Mouse (Mus musculus) adrenal gland, postnatal 14 days (tissue): ENCODE results near the gene Jak1. TPM values are rescaled to one million over a fixed set of nuclear protein-coding genes. Genes with fewer than 3 reads are reported as not detected.

ENCODE experiments used
- DNase-seq: peaks from one replicate; pipeline ENCODE4 v3.0.0; 2021; ENCODE audit warnings: mixed read lengths
- total RNA-seq: library from RNA; stranded (reverse); gene quantifications from 2 replicates; pipeline ENCODE4 v1.2.3, GENCODE M21; 2021

Jak1 gene
- total RNA-seq, 1 experiment from 2014 or later: 116 TPM

DNA sequence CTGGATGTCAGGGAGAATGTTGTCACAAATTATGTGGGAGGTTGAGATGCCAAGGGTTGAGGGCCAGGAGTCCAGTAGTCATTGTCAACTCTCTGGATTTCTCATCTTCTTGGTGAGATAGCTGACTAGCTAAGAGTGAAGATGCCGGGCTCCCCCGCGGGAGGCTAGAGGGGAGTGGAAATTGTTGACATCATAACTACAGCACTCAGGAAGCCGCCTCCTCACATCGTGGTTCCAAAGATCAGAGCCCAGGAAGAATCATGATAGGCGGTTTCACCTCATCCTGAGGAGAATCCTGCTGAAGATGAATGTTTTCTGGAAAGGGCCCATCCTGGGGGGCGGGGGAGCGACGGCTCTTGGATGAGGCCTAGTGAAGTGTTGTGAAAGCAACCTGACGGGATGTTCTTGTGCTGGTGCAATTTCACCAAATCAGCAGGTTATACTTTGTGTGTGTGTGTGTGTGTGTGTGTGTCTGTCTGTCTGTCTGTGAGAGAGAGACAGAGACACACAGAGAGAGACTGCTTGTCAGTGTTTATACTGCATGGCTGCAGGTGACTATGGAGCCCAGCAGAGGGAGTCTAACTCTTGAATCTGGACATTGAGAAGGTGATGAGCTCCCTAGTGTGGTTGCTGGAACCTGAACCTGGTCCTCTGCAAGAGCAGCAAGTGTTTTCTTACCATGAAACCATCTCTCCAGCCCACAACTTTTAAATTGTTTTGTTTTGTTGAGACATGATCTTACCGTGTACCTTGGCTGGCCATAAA lies 118.0 kb downstream of the Jak1 start:
- no peak for DNase-seq

DNA sequence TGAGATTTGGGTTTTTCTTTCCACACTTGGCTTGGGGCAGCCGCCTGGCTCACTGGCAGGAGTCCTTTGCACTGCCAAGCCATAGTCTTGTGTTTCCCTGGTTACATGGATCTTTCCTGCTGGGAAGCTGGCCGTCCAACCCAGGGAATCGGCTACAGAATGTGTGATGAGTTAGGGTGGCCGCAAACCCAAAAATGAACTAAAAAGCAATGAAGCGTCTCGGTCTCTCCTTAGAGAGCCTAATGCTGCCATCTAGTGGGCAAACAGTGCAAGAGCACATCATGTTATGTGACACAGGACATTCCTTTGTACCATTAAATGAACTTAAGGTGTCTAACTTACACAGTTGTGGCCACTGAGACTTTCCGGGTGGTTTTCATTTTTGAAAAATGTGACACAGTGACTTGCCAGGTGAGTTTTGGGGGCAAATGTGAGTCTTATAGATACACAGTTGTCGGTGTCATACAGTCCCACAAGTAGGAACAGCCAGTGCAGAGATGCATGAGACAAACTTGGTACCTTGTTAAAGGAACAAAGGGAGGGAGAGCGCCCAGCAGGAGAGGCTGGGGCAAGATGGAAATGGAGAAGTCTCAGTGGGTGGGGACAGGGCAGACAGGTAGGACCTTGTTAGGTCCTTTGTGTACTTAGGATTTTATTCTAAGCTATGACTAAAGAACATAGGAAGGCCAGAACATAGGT lies 118.9 kb downstream of the Jak1 start:
- peak; percentile 82 for DNase-seq

GRCm38 (mm10) chr4:101144790-101145189 lies 120.3 kb downstream of the Jak1 start:
- DNase-seq: no peak

DNA sequence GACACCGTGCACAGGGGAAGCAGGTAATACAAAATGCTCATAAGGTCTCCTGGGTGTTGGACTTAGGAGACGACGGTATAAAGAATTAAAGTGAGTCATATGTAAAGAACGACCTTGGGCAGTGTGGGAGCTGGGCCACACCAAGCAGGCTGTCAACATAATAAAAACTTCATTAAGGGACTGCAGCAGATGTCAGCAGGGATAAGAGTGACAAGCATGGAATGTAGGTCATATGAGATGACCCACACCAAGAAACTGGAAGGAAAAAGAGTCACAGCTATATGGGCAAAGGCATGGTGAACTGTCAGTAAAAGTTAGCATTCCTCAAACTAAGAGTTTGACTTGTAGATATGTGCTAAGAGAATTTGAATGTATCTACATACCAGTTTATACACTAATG lies 120.7 kb downstream of the Jak1 start:
- DNase-seq: no peak

DNA sequence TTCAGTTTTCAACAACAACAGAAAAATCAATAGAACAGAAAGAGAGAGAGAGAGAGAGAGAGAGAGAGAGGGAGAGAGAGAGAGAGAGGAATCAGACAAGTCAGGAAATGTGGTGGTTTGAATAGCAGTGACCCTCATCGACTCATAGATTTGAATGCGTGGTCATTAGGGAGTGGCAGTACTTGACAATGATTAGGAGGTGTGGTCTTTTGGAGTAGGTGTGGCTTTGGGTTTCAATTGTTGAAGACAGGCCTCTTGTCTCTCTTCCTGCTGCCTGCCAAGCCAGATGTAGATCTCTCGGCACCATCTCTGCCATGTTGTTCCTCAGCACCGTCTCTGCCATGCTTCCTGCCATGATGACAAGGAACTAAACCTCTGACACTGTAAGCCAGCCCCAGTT lies 121.2 kb downstream of the Jak1 start:
- no peak for DNase-seq

- no peak for DNase-seq
These were observed 123.3 kb downstream of the Jak1 start for GRCm38 (mm10) chr4:101141768-101142167.

- DNase-seq: no peak
These were observed 127.1 kb downstream of the Jak1 start for GRCm38 (mm10) chr4:101137975-101138374.

- no peak for DNase-seq
These were observed 129.2 kb downstream of the Jak1 start for GRCm38 (mm10) chr4:101135909-101136308.

DNA sequence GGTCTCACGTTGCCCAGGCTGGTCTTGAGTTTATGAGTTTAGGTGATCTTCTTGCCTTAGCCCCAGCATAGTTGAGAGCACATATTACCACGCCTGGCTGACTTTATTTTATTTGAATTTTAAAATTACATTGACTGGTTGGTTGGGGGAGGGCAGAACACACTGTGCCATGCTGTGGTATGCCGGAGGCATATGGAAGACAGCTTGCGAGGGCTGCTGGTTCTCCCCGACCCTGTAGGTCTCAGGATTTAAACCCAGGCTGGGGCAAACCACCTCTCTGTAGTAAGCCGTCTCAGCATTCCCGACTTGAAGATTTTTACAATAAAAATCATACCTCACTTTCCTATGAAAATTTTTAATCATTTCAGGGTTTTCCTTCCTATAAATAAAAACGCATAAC lies 130.1 kb downstream of the Jak1 start:
- no peak for DNase-seq

- DNase-seq: no peak
These were observed 144.1 kb downstream of the Jak1 start for GRCm38 (mm10) chr4:101121002-101121401.

DNA sequence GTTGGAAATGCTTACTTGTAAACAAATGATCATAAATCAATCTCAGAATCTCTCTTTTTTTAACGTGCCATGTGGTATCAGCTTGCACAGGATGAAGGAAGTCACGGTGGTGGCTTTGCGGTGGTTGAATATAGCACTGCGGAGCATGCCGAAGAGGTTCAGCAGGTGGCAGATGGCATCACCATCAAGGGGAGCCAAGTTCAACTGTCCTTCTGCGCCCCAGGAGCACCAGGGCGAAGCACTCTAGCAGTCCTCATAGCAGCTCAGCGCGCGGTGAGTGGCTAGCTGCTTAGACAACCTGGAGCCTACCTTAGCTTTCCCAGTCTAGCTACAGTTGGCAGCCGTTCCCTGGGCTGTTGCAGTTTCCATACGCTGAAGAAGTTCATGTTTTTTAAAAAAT lies 158.0 kb downstream of the Jak1 start:
- DNase-seq: no peak

Other genes with a start within 250 kb of the Jak1 start
- not detected in 2 replicates for gene Gm10577, start 244.6 kb downstream of the Jak1 start, total RNA-seq
- gene Raver2, start 196.3 kb downstream of the Jak1 start, total RNA-seq: 3.5 and 3.9 TPM in 2 replicates
- 2.9 and 7.2 TPM in 2 replicates for gene Ak4, start 154.0 kb upstream of the Jak1 start, total RNA-seq
- gene Dnajc6, start 231.4 kb upstream of the Jak1 start, total RNA-seq: 3.9 and 8.3 TPM in 2 replicates